Mouse (Mus musculus) G1E-ER4 (cell line): ENCODE measurements around the gene Gm48552. TPM values are rescaled to one million over a fixed set of nuclear protein-coding genes. Genes with fewer than 3 reads are reported as not detected.

Experiments
- GATA1 ChIP-seq: IDR thresholded peaks from one replicate; pipeline ENCODE4 v1.8.0; 2012; ENCODE audit warnings: low read length, inconsistent platforms
- polyA plus RNA-seq: library from polyadenylated mRNA; stranded (reverse); fragments of >175 nt; gene quantifications from 2 replicates; pipeline ENCODE4 v1.2.3, GENCODE M21; 2012

The Gm48552 gene
- polyA plus RNA-seq, 1 experiment, result 10.7 TPM

- no peak for TF ChIP-seq GATA1
Measured at GRCm38 (mm10) chr10:81426081-81426671, 37.4 kb downstream of the Gm48552 start.

GRCm38 (mm10) chr10:81426897-81427296 is 38.1 kb downstream of the Gm48552 start:
- no peak for TF ChIP-seq GATA1

GRCm38 (mm10) chr10:81427327-81427726 is 38.5 kb downstream of the Gm48552 start:
- no peak for TF ChIP-seq GATA1

GRCm38 (mm10) chr10:81427804-81428506 is 39.1 kb downstream of the Gm48552 start:
- no peak for TF ChIP-seq GATA1

GRCm38 (mm10) chr10:81428507-81428870 is 39.7 kb downstream of the Gm48552 start:
- no peak for TF ChIP-seq GATA1

GRCm38 (mm10) chr10:81429092-81429491 is 40.3 kb downstream of the Gm48552 start:
- no peak for TF ChIP-seq GATA1

- TF ChIP-seq GATA1, result no peak
Measured at GRCm38 (mm10) chr10:81429605-81430061, 40.8 kb downstream of the Gm48552 start.

- no peak for TF ChIP-seq GATA1
Measured at GRCm38 (mm10) chr10:81430141-81430830, 41.5 kb downstream of the Gm48552 start.

- TF ChIP-seq GATA1, result no peak
Measured at GRCm38 (mm10) chr10:81430831-81431525, 42.2 kb downstream of the Gm48552 start.

GRCm38 (mm10) chr10:81431526-81432168 is 42.8 kb downstream of the Gm48552 start:
- no peak for TF ChIP-seq GATA1

- no peak for TF ChIP-seq GATA1
Measured at GRCm38 (mm10) chr10:81432169-81432867, 43.5 kb downstream of the Gm48552 start.

GRCm38 (mm10) chr10:81432868-81433262 is 44.1 kb downstream of the Gm48552 start:
- TF ChIP-seq GATA1, result no peak

GRCm38 (mm10) chr10:81433541-81434289 is 44.9 kb downstream of the Gm48552 start:
- TF ChIP-seq GATA1, result no peak
